Mouse (Mus musculus): Measurements from ENCODE around the gene Timd4. TPM values are rescaled to one million over a fixed set of nuclear protein-coding genes. Genes with fewer than 3 reads are reported as not detected.

Gene Timd4
- polyA plus RNA-seq (2015; fragmentation: Nextera tagmentation; extraction: Ambion mirVana) = 0.17 and 0.22 TPM in 2 replicates

GRCm38 (mm10) chr11:46810511-46810910, at the start of gene Timd4:
Timd4 (plus strand) TSS chr11:46810800.
- no peak for ATAC-seq (ENCODE audit: insufficient number of reproducible peaks, low FRiP score, low TSS enrichment, low read depth)
- H3K4me2 ChIP-seq = no peak within 1 kb of the TSS
- H3K36me3 ChIP-seq = no peaks in the 10 kb centered on the region
- no peak within 1 kb of the TSS for H3K27ac ChIP-seq
- no peak within 1 kb of the TSS for H3K4me3 ChIP-seq
- 85% methylated on average over 5 of the region's 5 CpGs for WGBS
- no peak within 1 kb of the TSS for H3K9ac ChIP-seq
- H3K9me3 ChIP-seq = no peaks in the 10 kb centered on the region
- H3K27me3 ChIP-seq = no peaks in the 10 kb centered on the region
- no peaks in the 10 kb centered on the region for H3K4me1 ChIP-seq

GRCm38 (mm10) chr11:46776879-46777278, 33.7 kb upstream of the Timd4 start:
- Histone ChIP-seq H3K27ac (no peak overlapping the region), H3K9ac (no peak overlapping the region), H3K4me1 (no peaks in the 10 kb centered on the region), H3K36me3 (no peaks in the 10 kb centered on the region), H3K9me3 (no peaks in the 10 kb centered on the region), H3K4me3 (no peak overlapping the region), H3K27me3 (no peaks in the 10 kb centered on the region), H3K4me2 (no peak overlapping the region)
- ATAC-seq (ENCODE audit: insufficient number of reproducible peaks, low FRiP score, low TSS enrichment, low read depth) = no peak
- WGBS = 71% methylated on average over 3 of the region's 3 CpGs

- 86% methylated on average over 2 of the region's 2 CpGs for WGBS
- Histone ChIP-seq H3K27ac (no peak overlapping the region), H3K27me3 (no peaks in the 10 kb centered on the region), H3K36me3 (no peaks in the 10 kb centered on the region), H3K4me2 (no peak overlapping the region), H3K4me3 (no peak overlapping the region), H3K4me1 (no peaks in the 10 kb centered on the region), H3K9ac (no peak overlapping the region), H3K9me3 (no peaks in the 10 kb centered on the region)
- ATAC-seq (ENCODE audit: insufficient number of reproducible peaks, low FRiP score, low TSS enrichment, low read depth) = no peak
Measured at GRCm38 (mm10) chr11:46779811-46780210, 30.8 kb upstream of the Timd4 start.

DNA sequence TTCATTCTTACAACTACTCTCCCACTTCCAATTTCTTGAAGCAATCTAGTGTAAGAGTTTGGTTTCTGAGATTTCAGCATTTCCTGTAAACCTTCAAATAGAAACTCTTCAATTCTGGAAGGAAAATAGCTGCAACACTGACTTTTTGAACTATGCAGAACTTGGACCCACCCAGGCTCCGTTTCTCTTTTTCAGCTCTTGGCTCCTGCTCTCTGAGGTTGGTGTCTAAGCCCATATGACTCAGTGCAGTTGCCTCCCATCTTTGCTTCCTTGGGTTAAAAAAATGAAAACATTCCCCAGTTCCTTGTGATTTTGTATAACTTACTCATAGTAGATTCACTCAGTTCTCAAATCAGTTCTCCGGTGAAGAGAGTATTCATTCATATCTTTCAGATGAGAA, 6.2 kb upstream of the Timd4 start:
- Histone ChIP-seq H3K4me1 (no peaks in the 10 kb centered on the region), H3K4me3 (no peak overlapping the region), H3K36me3 (no peaks in the 10 kb centered on the region), H3K27ac (no peak overlapping the region), H3K4me2 (no peak overlapping the region), H3K9me3 (no peaks in the 10 kb centered on the region), H3K9ac (no peak overlapping the region), H3K27me3 (no peaks in the 10 kb centered on the region)
- no peak for ATAC-seq (ENCODE audit: insufficient number of reproducible peaks, low FRiP score, low TSS enrichment, low read depth)
- 83% methylated on average over 2 of the region's 2 CpGs for WGBS

- Histone ChIP-seq H3K27ac (no peak overlapping the region), H3K9ac (no peak overlapping the region), H3K4me3 (no peak overlapping the region), H3K4me1 (no peaks in the 10 kb centered on the region), H3K9me3 (no peaks in the 10 kb centered on the region), H3K4me2 (no peak overlapping the region), H3K36me3 (no peaks in the 10 kb centered on the region), H3K27me3 (no peaks in the 10 kb centered on the region)
- ATAC-seq (ENCODE audit: insufficient number of reproducible peaks, low FRiP score, low TSS enrichment, low read depth) = no peak
- WGBS = 88% methylated on average over 5 of the region's 5 CpGs
Measured at GRCm38 (mm10) chr11:46817692-46818091, 7.1 kb downstream of the Timd4 start.

GRCm38 (mm10) chr11:46819930-46820329, 9.3 kb downstream of the Timd4 start:
- ATAC-seq (ENCODE audit: insufficient number of reproducible peaks, low FRiP score, low TSS enrichment, low read depth) = no peak
- H3K27me3 ChIP-seq = no peaks in the 10 kb centered on the region

DNA sequence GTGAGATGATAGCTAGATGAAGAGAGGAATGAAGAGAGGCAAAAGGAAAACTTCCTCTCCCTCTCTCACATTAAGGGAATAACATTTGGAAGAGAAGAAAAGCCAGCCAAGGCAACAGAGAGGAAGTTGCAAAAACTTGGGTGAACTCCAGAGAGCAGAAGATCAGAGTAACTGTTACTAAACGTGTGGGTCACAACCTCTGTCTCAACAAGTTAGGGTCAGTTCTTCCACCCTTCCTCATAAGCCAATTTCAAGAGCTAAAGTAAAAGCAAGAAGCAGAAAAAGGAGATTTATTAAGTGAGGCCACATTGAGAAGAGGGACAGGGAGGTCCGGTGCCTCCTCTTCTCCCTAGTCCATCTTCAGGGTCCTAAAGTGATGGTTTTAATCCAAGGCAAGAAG, 19.7 kb downstream of the Timd4 start:
- Histone ChIP-seq H3K27me3 (no peaks in the 10 kb centered on the region), H3K36me3 (no peaks in the 10 kb centered on the region), H3K4me3 (no peak overlapping the region), H3K4me1 (no peaks in the 10 kb centered on the region), H3K9me3 (no peaks in the 10 kb centered on the region), H3K27ac (no peak overlapping the region), H3K9ac (no peak overlapping the region), H3K4me2 (no peak overlapping the region)
- WGBS = 74% methylated on average over 2 of the region's 2 CpGs
- ATAC-seq (ENCODE audit: insufficient number of reproducible peaks, low FRiP score, low TSS enrichment, low read depth) = no peak

More at GRCm38 (mm10) chr11:46819930-46820329, 9.3 kb downstream of the Timd4 start:
- no peak overlapping the region for H3K4me3 ChIP-seq
- H3K4me1 ChIP-seq = no peaks in the 10 kb centered on the region
- no peak overlapping the region for H3K4me2 ChIP-seq
- 49% methylated on average over 4 of the region's 4 CpGs for WGBS
- H3K27ac ChIP-seq = no peak overlapping the region
- H3K9me3 ChIP-seq = no peaks in the 10 kb centered on the region
- no peaks in the 10 kb centered on the region for H3K36me3 ChIP-seq
- H3K9ac ChIP-seq = no peak overlapping the region

- Histone ChIP-seq H3K27ac (no peak overlapping the region), H3K36me3 (no peaks in the 10 kb centered on the region), H3K9ac (no peak overlapping the region), H3K4me3 (no peak overlapping the region), H3K9me3 (no peaks in the 10 kb centered on the region), H3K27me3 (no peaks in the 10 kb centered on the region), H3K4me2 (no peak overlapping the region), H3K4me1 (no peaks in the 10 kb centered on the region)
- no peak for ATAC-seq (ENCODE audit: insufficient number of reproducible peaks, low FRiP score, low TSS enrichment, low read depth)
- WGBS = 67% methylated on average over 1 of the region's 1 CpGs
Measured at GRCm38 (mm10) chr11:46835080-46835479, 24.5 kb downstream of the Timd4 start.

DNA sequence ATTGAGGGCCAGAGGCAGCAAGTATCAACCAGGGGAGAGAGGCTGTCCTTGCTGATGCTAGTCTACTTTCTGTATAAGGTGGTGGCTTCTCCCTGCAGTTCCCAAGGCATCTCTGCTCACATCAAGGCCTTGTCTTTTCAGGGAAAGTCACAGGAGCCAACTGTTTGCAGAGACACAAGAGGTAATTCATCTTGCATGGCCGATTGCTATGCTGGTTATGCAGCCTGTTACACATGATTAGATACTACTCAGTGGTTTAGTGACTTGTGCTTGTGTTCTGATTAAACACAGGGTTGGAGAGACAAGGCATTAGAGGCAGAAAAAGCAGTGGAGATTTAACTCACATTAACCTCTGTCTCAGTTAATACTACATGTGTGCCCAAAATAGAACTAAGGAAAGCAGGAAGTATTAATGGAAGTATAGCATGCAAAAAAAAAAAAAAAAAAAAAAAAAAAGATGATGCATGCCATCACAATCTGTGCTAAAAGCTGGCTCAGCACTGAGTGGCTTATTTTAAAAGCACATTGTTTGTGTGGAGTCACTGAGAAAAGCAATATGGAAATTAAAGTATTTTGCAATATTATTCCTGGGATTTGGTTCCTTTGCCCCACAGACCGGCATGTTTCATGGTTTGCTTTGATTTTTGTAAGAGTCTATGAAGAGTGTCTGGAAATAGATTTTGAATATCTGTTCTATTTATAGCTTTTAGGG, 31.6 kb downstream of the Timd4 start:
- Histone ChIP-seq H3K4me1 (no peaks in the 10 kb centered on the region), H3K4me2 (no peak overlapping the region), H3K36me3 (no peaks in the 10 kb centered on the region), H3K9ac (no peak overlapping the region), H3K9me3 (no peaks in the 10 kb centered on the region), H3K27me3 (no peaks in the 10 kb centered on the region), H3K4me3 (no peak overlapping the region), H3K27ac (no peak overlapping the region)
- ATAC-seq (ENCODE audit: insufficient number of reproducible peaks, low FRiP score, low TSS enrichment, low read depth) = no peak
- 65% methylated on average over 2 of the region's 2 CpGs for WGBS

DNA sequence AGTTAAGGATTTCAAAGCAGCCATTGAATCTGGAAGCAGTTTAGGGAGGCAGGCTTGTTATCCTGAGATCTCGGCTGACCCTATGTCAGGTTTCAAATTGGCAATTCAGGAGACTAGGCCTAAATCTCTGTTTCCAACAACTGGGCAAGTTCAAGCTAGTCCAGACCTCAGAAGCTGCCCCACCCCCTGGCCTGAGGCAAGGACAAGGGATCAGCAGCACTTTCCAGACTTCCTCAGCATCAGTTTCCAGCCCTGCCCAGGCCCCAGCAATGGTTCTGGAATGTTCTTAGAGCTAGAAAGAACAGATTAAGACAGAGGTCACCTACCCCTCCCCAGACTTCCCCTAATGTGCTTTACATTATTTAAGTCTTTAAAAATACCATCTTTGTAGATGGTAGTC, 36.1 kb downstream of the Timd4 start:
- 40% methylated on average over 1 of the region's 1 CpGs for WGBS
- no peak for ATAC-seq (ENCODE audit: insufficient number of reproducible peaks, low FRiP score, low TSS enrichment, low read depth)
- H3K4me3 ChIP-seq = no peak overlapping the region
- no peaks in the 10 kb centered on the region for H3K36me3 ChIP-seq
- no peak overlapping the region for H3K4me2 ChIP-seq
- no peak overlapping the region for H3K9ac ChIP-seq
- H3K9me3 ChIP-seq = no peaks in the 10 kb centered on the region
- 0 out of 2 replicates have a peak, but pooled peaks cover 2% of the 10 kb centered on the region for H3K4me1 ChIP-seq
- H3K27me3 ChIP-seq = no peaks in the 10 kb centered on the region
- no peak overlapping the region for H3K27ac ChIP-seq

GRCm38 (mm10) chr11:46847827-46848220, 37.2 kb downstream of the Timd4 start:
- H3K4me2 ChIP-seq = no peak overlapping the region
- H3K27me3 ChIP-seq = no peaks in the 10 kb centered on the region
- 40% methylated on average over 3 of the region's 3 CpGs for WGBS
- no peak overlapping the region for H3K27ac ChIP-seq
- H3K36me3 ChIP-seq = no peaks in the 10 kb centered on the region
- ATAC-seq (ENCODE audit: insufficient number of reproducible peaks, low FRiP score, low TSS enrichment, low read depth) = no peak
- H3K9ac ChIP-seq = no peak overlapping the region
- no peak overlapping the region for H3K4me3 ChIP-seq
- 0 out of 2 replicates have a peak, but pooled peaks cover 2% of the 10 kb centered on the region for H3K4me1 ChIP-seq
- no peaks in the 10 kb centered on the region for H3K9me3 ChIP-seq

DNA sequence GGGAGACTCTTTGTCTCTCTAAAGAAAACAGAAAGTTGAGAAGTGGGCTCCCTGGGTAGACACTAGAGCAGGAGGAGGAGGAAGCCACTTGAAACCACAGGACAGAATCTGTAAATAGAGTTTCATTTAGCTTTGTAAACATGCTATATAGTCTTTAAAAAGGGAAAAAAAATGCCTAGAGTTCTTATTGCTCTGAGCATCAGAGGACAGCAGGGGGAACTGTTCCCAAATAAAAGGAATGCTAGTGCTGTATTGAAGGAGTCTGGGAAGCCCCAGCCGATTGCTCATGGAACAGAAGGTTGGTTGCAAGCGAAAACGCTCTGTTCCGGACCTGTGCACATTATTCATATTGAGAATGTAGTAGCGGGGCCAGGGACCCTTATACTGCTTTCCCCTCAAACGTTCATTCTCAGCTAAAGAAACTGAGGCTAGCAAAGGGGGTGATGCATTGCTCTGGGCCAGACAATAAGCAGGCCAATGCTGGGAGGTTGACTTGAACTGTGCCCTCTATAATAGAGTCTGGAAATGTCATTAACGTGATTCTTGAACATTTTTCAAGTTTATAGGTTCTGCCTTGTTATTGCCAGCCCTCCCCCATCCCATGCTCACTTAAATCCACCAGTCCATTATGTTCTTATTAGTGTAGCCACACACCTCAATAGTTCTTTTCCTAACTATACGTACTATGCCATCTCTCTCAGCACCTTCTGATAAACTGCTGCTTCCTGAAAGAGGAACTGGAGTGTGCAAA, 37.8 kb downstream of the Timd4 start:
- Histone ChIP-seq H3K36me3 (no peaks in the 10 kb centered on the region), H3K9me3 (no peaks in the 10 kb centered on the region), H3K9ac (no peak overlapping the region), H3K27me3 (no peaks in the 10 kb centered on the region), H3K4me2 (no peak overlapping the region), H3K4me1 (0 out of 2 replicates have a peak, but pooled peaks cover 2% of the 10 kb centered on the region), H3K27ac (no peak overlapping the region), H3K4me3 (no peak overlapping the region)
- no peak for ATAC-seq (ENCODE audit: insufficient number of reproducible peaks, low FRiP score, low TSS enrichment, low read depth)
- WGBS = 17% methylated on average over 8 of the region's 8 CpGs

Data from limb, embryonic 15.5 days (tissue).